Mouse (Mus musculus): ENCODE measurements around the gene Slc29a3. TPM values are rescaled to one million over a fixed set of nuclear protein-coding genes. Genes with fewer than 3 reads are reported as not detected.
A peak's percentile ranks its signal among the peaks of the same experiment; 100 is the strongest.

The Slc29a3 gene
- polyA plus RNA-seq, 1 experiment from 2014 or later, result 4.3 TPM

- Histone ChIP-seq H3K36me3 (ENCODE audit: control insufficient read depth, insufficient read depth, low read length) (no peaks in the 10 kb centered on the region), H3K4me2 (no peak overlapping the region), H3K27ac (ENCODE audit: low read depth, low read length) (no peak overlapping the region), H3K9ac (ENCODE audit: low read depth, low read length) (no peak overlapping the region), H3K9me3 (ENCODE audit: control insufficient read depth, low read length) (no peaks in the 10 kb centered on the region), H3K27me3 (replicated peaks; ENCODE audit: control insufficient read depth, insufficient read depth, low read length) (no peaks in the 10 kb centered on the region), H3K4me1 (replicated peaks; ENCODE audit: control insufficient read depth, insufficient read depth, low read length) (no peaks in the 10 kb centered on the region), H3K4me3 (ENCODE audit: low read depth, low read length) (no peak overlapping the region)
- DNase-seq (ENCODE audit: low spot score) (no peak), ATAC-seq (replicated peaks; ENCODE audit: low FRiP score) (no peak)
- 77% methylated on average over 4 of the region's 4 CpGs for WGBS
Measured at GRCm38 (mm10) chr10:60706268-60706667, 46.3 kb downstream of the Slc29a3 start.

GRCm38 (mm10) chr10:60705134-60705533, 47.5 kb downstream of the Slc29a3 start:
- 41% methylated on average over 2 of the region's 2 CpGs for WGBS
- Histone ChIP-seq H3K36me3 (ENCODE audit: control insufficient read depth, insufficient read depth, low read length) (no peaks in the 10 kb centered on the region), H3K4me2 (no peak overlapping the region), H3K4me1 (replicated peaks; ENCODE audit: control insufficient read depth, insufficient read depth, low read length) (no peaks in the 10 kb centered on the region), H3K27me3 (replicated peaks; ENCODE audit: control insufficient read depth, insufficient read depth, low read length) (no peaks in the 10 kb centered on the region), H3K9ac (ENCODE audit: low read depth, low read length) (no peak overlapping the region), H3K27ac (ENCODE audit: low read depth, low read length) (no peak overlapping the region), H3K9me3 (ENCODE audit: control insufficient read depth, low read length) (no peaks in the 10 kb centered on the region), H3K4me3 (ENCODE audit: low read depth, low read length) (no peak overlapping the region)
- ATAC-seq (replicated peaks; ENCODE audit: low FRiP score) (no peak), DNase-seq (ENCODE audit: low spot score) (no peak)

GRCm38 (mm10) chr10:60697775-60698174, 54.8 kb downstream of the Slc29a3 start:
- ATAC-seq (replicated peaks; ENCODE audit: low FRiP score), result no peak
- H3K9me3 ChIP-seq (ENCODE audit: control insufficient read depth, low read length), result no peaks in the 10 kb centered on the region
- no peaks in the 10 kb centered on the region for H3K36me3 ChIP-seq (ENCODE audit: control insufficient read depth, insufficient read depth, low read length)
- H3K4me2 ChIP-seq, result no peak overlapping the region
- no peak overlapping the region for H3K27ac ChIP-seq (ENCODE audit: low read depth, low read length)
- 71% methylated on average over 6 of the region's 6 CpGs for WGBS
- H3K4me3 ChIP-seq (ENCODE audit: low read depth, low read length), result no peak overlapping the region
- H3K27me3 ChIP-seq (replicated peaks; ENCODE audit: control insufficient read depth, insufficient read depth, low read length), result peaks cover 2% of the 10 kb centered on the region; the same call in 1 of the 2 replicates
- H3K4me1 ChIP-seq (replicated peaks; ENCODE audit: control insufficient read depth, insufficient read depth, low read length), result no peaks in the 10 kb centered on the region
- H3K9ac ChIP-seq (ENCODE audit: low read depth, low read length), result no peak overlapping the region
- DNase-seq (ENCODE audit: low spot score), result no peak

- no peaks in the 10 kb centered on the region for H3K36me3 ChIP-seq (ENCODE audit: control insufficient read depth, insufficient read depth, low read length)
- ATAC-seq (replicated peaks; ENCODE audit: low FRiP score) (no peak; the same call in 1 of the 2 replicates), DNase-seq (ENCODE audit: low spot score) (peak; percentile 66)
- 13% methylated on average over 5 of the region's 5 CpGs for WGBS
- H3K4me3 ChIP-seq (ENCODE audit: low read depth, low read length), result no peak overlapping the region
- H3K27ac ChIP-seq (ENCODE audit: low read depth, low read length), result no peak overlapping the region
- no peaks in the 10 kb centered on the region for H3K9me3 ChIP-seq (ENCODE audit: control insufficient read depth, low read length)
- peaks cover 2% of the 10 kb centered on the region; the same call in 1 of the 2 replicates for H3K27me3 ChIP-seq (replicated peaks; ENCODE audit: control insufficient read depth, insufficient read depth, low read length)
- H3K9ac ChIP-seq (ENCODE audit: low read depth, low read length), result no peak overlapping the region
- no peak overlapping the region for H3K4me2 ChIP-seq
- H3K4me1 ChIP-seq (replicated peaks; ENCODE audit: control insufficient read depth, insufficient read depth, low read length), result no peaks in the 10 kb centered on the region
Measured at GRCm38 (mm10) chr10:60696975-60697374, 55.6 kb downstream of the Slc29a3 start.

GRCm38 (mm10) chr10:60696390-60696789, 56.2 kb downstream of the Slc29a3 start, which contains the start of gene Cdh23:
Gene Cdh23, minus strand, starts transcription at chr10:60696490.
- Histone ChIP-seq H3K4me2 (no peak within 1 kb of the TSS), H3K4me1 (replicated peaks; ENCODE audit: control insufficient read depth, insufficient read depth, low read length) (no peaks in the 10 kb centered on the region), H3K9me3 (ENCODE audit: control insufficient read depth, low read length) (no peaks in the 10 kb centered on the region), H3K4me3 (ENCODE audit: low read depth, low read length) (no peak within 1 kb of the TSS), H3K27ac (ENCODE audit: low read depth, low read length) (no peak within 1 kb of the TSS), H3K36me3 (ENCODE audit: control insufficient read depth, insufficient read depth, low read length) (no peaks in the 10 kb centered on the region), H3K27me3 (replicated peaks; ENCODE audit: control insufficient read depth, insufficient read depth, low read length) (peaks cover 2% of the 10 kb centered on the region; the same call in 1 of the 2 replicates), H3K9ac (ENCODE audit: low read depth, low read length) (no peak within 1 kb of the TSS)
- ATAC-seq (replicated peaks; ENCODE audit: low FRiP score), result no peak
- no peak for DNase-seq (ENCODE audit: low spot score)
- 78% methylated on average over 6 of the region's 6 CpGs for WGBS

GRCm38 (mm10) chr10:60691671-60692390, 60.8 kb downstream of the Slc29a3 start:
- Histone ChIP-seq H3K4me1 (replicated peaks; ENCODE audit: control insufficient read depth, insufficient read depth, low read length) (peaks cover 3% of the 10 kb centered on the region; the same call in 1 of the 2 replicates), H3K27ac (ENCODE audit: low read depth, low read length) (no peak overlapping the region), H3K4me2 (no peak overlapping the region), H3K27me3 (replicated peaks; ENCODE audit: control insufficient read depth, insufficient read depth, low read length) (peaks cover 39% of the 10 kb centered on the region), H3K4me3 (ENCODE audit: low read depth, low read length) (no peak overlapping the region), H3K36me3 (ENCODE audit: control insufficient read depth, insufficient read depth, low read length) (no peaks in the 10 kb centered on the region), H3K9ac (ENCODE audit: low read depth, low read length) (no peak overlapping the region), H3K9me3 (ENCODE audit: control insufficient read depth, low read length) (no peaks in the 10 kb centered on the region)
- ATAC-seq (replicated peaks; ENCODE audit: low FRiP score) (no peak), DNase-seq (ENCODE audit: low spot score) (no peak)
- 69% methylated on average over 20 of the region's 20 CpGs for WGBS

- no peak overlapping the region for H3K9ac ChIP-seq (ENCODE audit: low read depth, low read length)
- H3K27me3 ChIP-seq (replicated peaks; ENCODE audit: control insufficient read depth, insufficient read depth, low read length), result peaks cover 45% of the 10 kb centered on the region
- no peak overlapping the region for H3K4me2 ChIP-seq
- DNase-seq (ENCODE audit: low spot score) (no peak), ATAC-seq (replicated peaks; ENCODE audit: low FRiP score) (no peak)
- WGBS, result 28% methylated on average over 6 of the region's 6 CpGs
- no peaks in the 10 kb centered on the region for H3K36me3 ChIP-seq (ENCODE audit: control insufficient read depth, insufficient read depth, low read length)
- no peaks in the 10 kb centered on the region for H3K9me3 ChIP-seq (ENCODE audit: control insufficient read depth, low read length)
- no peak overlapping the region for H3K27ac ChIP-seq (ENCODE audit: low read depth, low read length)
- peaks cover 6% of the 10 kb centered on the region; the same call in 1 of the 2 replicates for H3K4me1 ChIP-seq (replicated peaks; ENCODE audit: control insufficient read depth, insufficient read depth, low read length)
- no peak overlapping the region for H3K4me3 ChIP-seq (ENCODE audit: low read depth, low read length)
Measured at GRCm38 (mm10) chr10:60690960-60691359, 61.6 kb downstream of the Slc29a3 start.

- 75% methylated on average over 4 of the region's 4 CpGs for WGBS
- Histone ChIP-seq H3K36me3 (ENCODE audit: control insufficient read depth, insufficient read depth, low read length) (no peaks in the 10 kb centered on the region), H3K9me3 (ENCODE audit: control insufficient read depth, low read length) (no peaks in the 10 kb centered on the region), H3K27ac (ENCODE audit: low read depth, low read length) (no peak overlapping the region), H3K4me1 (replicated peaks; ENCODE audit: control insufficient read depth, insufficient read depth, low read length) (peaks cover 6% of the 10 kb centered on the region; the same call in 1 of the 2 replicates), H3K4me3 (ENCODE audit: low read depth, low read length) (no peak overlapping the region), H3K9ac (ENCODE audit: low read depth, low read length) (no peak overlapping the region), H3K4me2 (no peak overlapping the region), H3K27me3 (replicated peaks; ENCODE audit: control insufficient read depth, insufficient read depth, low read length) (peaks cover 61% of the 10 kb centered on the region)
- no peak for DNase-seq (ENCODE audit: low spot score)
- no peak for ATAC-seq (replicated peaks; ENCODE audit: low FRiP score)
Measured at GRCm38 (mm10) chr10:60689396-60689795, 63.2 kb downstream of the Slc29a3 start.
